Mouse (Mus musculus): ENCODE data around the gene Atxn7l1. TPM values are rescaled to one million over a fixed set of nuclear protein-coding genes. Genes with fewer than 3 reads are reported as not detected.

Gene Atxn7l1
- polyA plus RNA-seq, 1 experiment from 2014 or later = 18.7 TPM

GRCm38 (mm10) chr12:33279159-33279558 is 131.7 kb downstream of the Atxn7l1 start:
- H3K27me3 ChIP-seq (replicated peaks; ENCODE audit: control insufficient read depth, insufficient read depth, low read length) = no peaks in the 10 kb centered on the region
- WGBS = 75% methylated on average over 2 of the region's 2 CpGs
- no peaks in the 10 kb centered on the region for H3K36me3 ChIP-seq (ENCODE audit: control insufficient read depth, insufficient read depth, low read length)
- no peaks in the 10 kb centered on the region for H3K4me1 ChIP-seq (ENCODE audit: control insufficient read depth, insufficient read depth, low read depth, low read length)
- no peak overlapping the region for H3K4me3 ChIP-seq (ENCODE audit: low read length)
- H3K9ac ChIP-seq (ENCODE audit: low read depth, low read length) = no peak overlapping the region
- H3K27ac ChIP-seq (ENCODE audit: low read depth, low read length) = no peak overlapping the region
- no peak overlapping the region for H3K4me2 ChIP-seq (ENCODE audit: low read length)
- H3K9me3 ChIP-seq (ENCODE audit: control insufficient read depth, low read length) = no peaks in the 10 kb centered on the region
- no peak for ATAC-seq

- Histone ChIP-seq H3K9ac (ENCODE audit: low read depth, low read length) (no peak overlapping the region), H3K36me3 (ENCODE audit: control insufficient read depth, insufficient read depth, low read length) (no peaks in the 10 kb centered on the region), H3K27me3 (replicated peaks; ENCODE audit: control insufficient read depth, insufficient read depth, low read length) (no peaks in the 10 kb centered on the region), H3K4me1 (ENCODE audit: control insufficient read depth, insufficient read depth, low read depth, low read length) (peaks cover 3% of the 10 kb centered on the region), H3K9me3 (ENCODE audit: control insufficient read depth, low read length) (no peaks in the 10 kb centered on the region), H3K4me2 (ENCODE audit: low read length) (no peak overlapping the region), H3K4me3 (ENCODE audit: low read length) (no peak overlapping the region), H3K27ac (ENCODE audit: low read depth, low read length) (no peak overlapping the region)
- WGBS = 29% methylated on average over 2 of the region's 2 CpGs
- no peak for ATAC-seq
Measured at GRCm38 (mm10) chr12:33280805-33281204, 133.3 kb downstream of the Atxn7l1 start.

GRCm38 (mm10) chr12:33284344-33284936 is 136.9 kb downstream of the Atxn7l1 start:
- peaks cover 8% of the 10 kb centered on the region for H3K4me1 ChIP-seq (ENCODE audit: control insufficient read depth, insufficient read depth, low read depth, low read length)
- 89% methylated on average over 8 of the region's 8 CpGs for WGBS
- H3K27me3 ChIP-seq (replicated peaks; ENCODE audit: control insufficient read depth, insufficient read depth, low read length) = no peaks in the 10 kb centered on the region
- H3K9me3 ChIP-seq (ENCODE audit: control insufficient read depth, low read length) = no peaks in the 10 kb centered on the region
- no peak for ATAC-seq
- H3K4me2 ChIP-seq (ENCODE audit: low read length) = no peak overlapping the region
- no peaks in the 10 kb centered on the region for H3K36me3 ChIP-seq (ENCODE audit: control insufficient read depth, insufficient read depth, low read length)
- no peak overlapping the region for H3K4me3 ChIP-seq (ENCODE audit: low read length)
- H3K27ac ChIP-seq (ENCODE audit: low read depth, low read length) = no peak overlapping the region
- no peak overlapping the region for H3K9ac ChIP-seq (ENCODE audit: low read depth, low read length)

GRCm38 (mm10) chr12:33285354-33285753 is 137.9 kb downstream of the Atxn7l1 start:
- Histone ChIP-seq H3K4me1 (ENCODE audit: control insufficient read depth, insufficient read depth, low read depth, low read length) (peaks cover 8% of the 10 kb centered on the region), H3K36me3 (ENCODE audit: control insufficient read depth, insufficient read depth, low read length) (no peaks in the 10 kb centered on the region), H3K4me2 (ENCODE audit: low read length) (no peak overlapping the region), H3K4me3 (ENCODE audit: low read length) (no peak overlapping the region), H3K27ac (ENCODE audit: low read depth, low read length) (no peak overlapping the region), H3K9ac (ENCODE audit: low read depth, low read length) (no peak overlapping the region), H3K27me3 (replicated peaks; ENCODE audit: control insufficient read depth, insufficient read depth, low read length) (no peaks in the 10 kb centered on the region), H3K9me3 (ENCODE audit: control insufficient read depth, low read length) (no peaks in the 10 kb centered on the region)
- whole genome bisulfite sequencing = 52% methylated on average over 4 of the region's 4 CpGs
- ATAC-seq = no peak

- Histone ChIP-seq H3K9ac (ENCODE audit: low read depth, low read length) (no peak overlapping the region), H3K27ac (ENCODE audit: low read depth, low read length) (no peak overlapping the region), H3K36me3 (ENCODE audit: control insufficient read depth, insufficient read depth, low read length) (no peaks in the 10 kb centered on the region), H3K4me2 (ENCODE audit: low read length) (no peak overlapping the region), H3K4me1 (ENCODE audit: control insufficient read depth, insufficient read depth, low read depth, low read length) (peaks cover 8% of the 10 kb centered on the region), H3K4me3 (ENCODE audit: low read length) (no peak overlapping the region), H3K9me3 (ENCODE audit: control insufficient read depth, low read length) (no peaks in the 10 kb centered on the region), H3K27me3 (replicated peaks; ENCODE audit: control insufficient read depth, insufficient read depth, low read length) (no peaks in the 10 kb centered on the region)
- peak; percentile 37; the same call in 1 of the 2 replicates for ATAC-seq
- 30% methylated on average over 9 of the region's 9 CpGs for WGBS
Measured at GRCm38 (mm10) chr12:33285933-33286649, 138.6 kb downstream of the Atxn7l1 start.

- WGBS = 58% methylated on average over 3 of the region's 3 CpGs
- no peak overlapping the region for H3K4me2 ChIP-seq (ENCODE audit: low read length)
- H3K27ac ChIP-seq (ENCODE audit: low read depth, low read length) = no peak overlapping the region
- no peaks in the 10 kb centered on the region for H3K36me3 ChIP-seq (ENCODE audit: control insufficient read depth, insufficient read depth, low read length)
- H3K9ac ChIP-seq (ENCODE audit: low read depth, low read length) = no peak overlapping the region
- no peak for ATAC-seq
- peaks cover 8% of the 10 kb centered on the region for H3K4me1 ChIP-seq (ENCODE audit: control insufficient read depth, insufficient read depth, low read depth, low read length)
- no peaks in the 10 kb centered on the region for H3K27me3 ChIP-seq (replicated peaks; ENCODE audit: control insufficient read depth, insufficient read depth, low read length)
- H3K9me3 ChIP-seq (ENCODE audit: control insufficient read depth, low read length) = no peaks in the 10 kb centered on the region
- H3K4me3 ChIP-seq (ENCODE audit: low read length) = no peak overlapping the region
Measured at GRCm38 (mm10) chr12:33287686-33288085, 140.2 kb downstream of the Atxn7l1 start.

GRCm38 (mm10) chr12:33288746-33289145 is 141.3 kb downstream of the Atxn7l1 start:
- H3K9ac ChIP-seq (ENCODE audit: low read depth, low read length) = no peak overlapping the region
- H3K36me3 ChIP-seq (ENCODE audit: control insufficient read depth, insufficient read depth, low read length) = no peaks in the 10 kb centered on the region
- H3K4me3 ChIP-seq (ENCODE audit: low read length) = no peak overlapping the region
- H3K9me3 ChIP-seq (ENCODE audit: control insufficient read depth, low read length) = no peaks in the 10 kb centered on the region
- no peak overlapping the region for H3K27ac ChIP-seq (ENCODE audit: low read depth, low read length)
- 72% methylated on average over 2 of the region's 2 CpGs for whole genome bisulfite sequencing
- H3K27me3 ChIP-seq (replicated peaks; ENCODE audit: control insufficient read depth, insufficient read depth, low read length) = no peaks in the 10 kb centered on the region
- no peak for ATAC-seq
- H3K4me1 ChIP-seq (ENCODE audit: control insufficient read depth, insufficient read depth, low read depth, low read length) = peaks cover 8% of the 10 kb centered on the region
- no peak overlapping the region for H3K4me2 ChIP-seq (ENCODE audit: low read length)

GRCm38 (mm10) chr12:33302070-33302469 is 154.6 kb downstream of the Atxn7l1 start:
- Histone ChIP-seq H3K4me2 (ENCODE audit: low read length) (peak overlapping the region; percentile 84), H3K9ac (ENCODE audit: low read depth, low read length) (peak overlapping the region; percentile 45), H3K9me3 (ENCODE audit: control insufficient read depth, low read length) (no peaks in the 10 kb centered on the region), H3K4me1 (ENCODE audit: control insufficient read depth, insufficient read depth, low read depth, low read length) (peaks cover 18% of the 10 kb centered on the region), H3K27me3 (replicated peaks; ENCODE audit: control insufficient read depth, insufficient read depth, low read length) (no peaks in the 10 kb centered on the region; the same call in 1 of the 2 replicates), H3K4me3 (ENCODE audit: low read length) (peak overlapping the region; percentile 40), H3K27ac (ENCODE audit: low read depth, low read length) (peak overlapping the region; percentile 29; the same call in 1 of the 2 replicates), H3K36me3 (ENCODE audit: control insufficient read depth, insufficient read depth, low read length) (no peaks in the 10 kb centered on the region)
- peak; percentile 77 for ATAC-seq
- under 1% methylated on average over 14 of the region's 14 CpGs for WGBS

- Histone ChIP-seq H3K27me3 (replicated peaks; ENCODE audit: control insufficient read depth, insufficient read depth, low read length) (no peaks in the 10 kb centered on the region; the same call in 1 of the 2 replicates), H3K4me1 (ENCODE audit: control insufficient read depth, insufficient read depth, low read depth, low read length) (peaks cover 18% of the 10 kb centered on the region), H3K4me2 (ENCODE audit: low read length) (peak overlapping the region; percentile 84), H3K4me3 (ENCODE audit: low read length) (peak overlapping the region; percentile 40), H3K36me3 (ENCODE audit: control insufficient read depth, insufficient read depth, low read length) (no peaks in the 10 kb centered on the region), H3K27ac (ENCODE audit: low read depth, low read length) (no peak overlapping the region), H3K9me3 (ENCODE audit: control insufficient read depth, low read length) (no peaks in the 10 kb centered on the region), H3K9ac (ENCODE audit: low read depth, low read length) (peak overlapping the region; percentile 36; the same call in 1 of the 2 replicates)
- WGBS = under 1% methylated on average over 29 of the region's 29 CpGs
- ATAC-seq = peak; percentile 55
Measured at GRCm38 (mm10) chr12:33302523-33303383, 155.3 kb downstream of the Atxn7l1 start.

Measured in hindbrain, embryonic 16.5 days (tissue).